Mouse (Mus musculus) gastrocnemius, adult 18-20 months (tissue): ENCODE results near the gene Zfp605. TPM values are rescaled to one million over a fixed set of nuclear protein-coding genes. Genes with fewer than 3 reads are reported as not detected.
"Not testable (repeated sequence)": the region's sequence is repeated elsewhere in the genome, so short reads cannot be mapped to it uniquely, and the experiment has no call there.

Experiments
- DNase-seq: peaks from one replicate; pipeline ENCODE4 v3.0.0; 2021; ENCODE audit warnings: low spot score
- long read RNA-seq, 2 experiments: library from polyadenylated mRNA; stranded (forward); transcript quantifications; one replicate each; pipeline ENCODE4 v2.0.0; 2021
- total RNA-seq, 2 experiments: library from RNA; stranded (reverse); gene quantifications; 2 replicates each; pipeline ENCODE4 v1.2.3; 2021

The Zfp605 gene
- total RNA-seq = 1 to 10 TPM; 4.0 to 4.5 TPM
- long read RNA-seq, experiment 1, partial matches to known transcripts = 0 of 1 reads
- long read RNA-seq, experiment 1, other reads (novel, unspliced or antisense) = 1 of 1 reads
- long read RNA-seq, experiment 2, partial matches to known transcripts = 0 of 1 reads
- long read RNA-seq, experiment 2, other reads (novel, unspliced or antisense) = 0 of 1 reads

DNA sequence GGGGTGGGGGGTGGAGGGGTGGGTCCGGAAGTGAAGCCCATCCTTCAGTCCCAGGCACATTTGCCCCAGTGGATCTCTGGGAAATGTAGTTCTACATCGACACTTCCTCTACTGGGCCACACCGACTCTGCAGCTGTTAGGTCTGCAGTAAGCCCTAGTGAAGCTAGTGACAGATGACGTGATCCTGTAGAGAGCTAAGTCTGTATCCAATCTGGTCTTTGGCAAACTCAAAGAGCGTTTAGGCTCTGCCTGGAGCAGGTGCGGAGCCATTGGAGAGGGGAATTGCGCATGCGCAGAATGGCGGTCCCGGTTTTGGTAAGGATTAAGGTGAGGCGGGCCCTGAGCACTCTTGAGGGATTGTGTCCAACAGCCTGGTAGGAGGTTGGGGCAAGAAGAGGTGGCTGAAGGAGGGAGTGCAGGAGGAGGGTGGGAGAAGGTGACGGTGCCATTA, at the start of gene Zfp605:
Gene Zfp605, plus strand, starts transcription at position 102 of the 451 bp plus-strand sequence.
- DNase-seq = peak; percentile 89

DNA sequence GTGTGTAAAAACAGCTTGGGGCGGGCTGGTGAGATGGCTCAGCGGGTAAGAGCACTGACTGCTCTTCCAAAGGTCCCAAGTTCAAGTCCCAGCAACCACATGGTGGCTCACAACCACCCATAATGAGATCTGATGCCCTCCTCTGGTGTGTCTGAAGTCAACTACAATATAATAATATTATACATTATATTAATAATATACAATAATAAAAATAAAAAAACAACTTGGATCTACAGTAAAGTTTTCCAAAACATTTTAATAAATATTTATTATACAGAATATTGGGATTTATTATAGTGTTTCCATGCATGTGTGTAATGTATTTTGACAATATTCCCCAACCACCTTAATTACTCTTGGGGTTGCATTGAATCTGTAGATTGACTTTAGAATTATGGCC, 37.5 kb upstream of the Zfp605 start, which contains the start of gene Gm17655:
Gene Gm17655, minus strand, starts transcription at position 101 of the 400 bp plus-strand sequence.
- DNase-seq = not testable (repeated sequence)

DNA sequence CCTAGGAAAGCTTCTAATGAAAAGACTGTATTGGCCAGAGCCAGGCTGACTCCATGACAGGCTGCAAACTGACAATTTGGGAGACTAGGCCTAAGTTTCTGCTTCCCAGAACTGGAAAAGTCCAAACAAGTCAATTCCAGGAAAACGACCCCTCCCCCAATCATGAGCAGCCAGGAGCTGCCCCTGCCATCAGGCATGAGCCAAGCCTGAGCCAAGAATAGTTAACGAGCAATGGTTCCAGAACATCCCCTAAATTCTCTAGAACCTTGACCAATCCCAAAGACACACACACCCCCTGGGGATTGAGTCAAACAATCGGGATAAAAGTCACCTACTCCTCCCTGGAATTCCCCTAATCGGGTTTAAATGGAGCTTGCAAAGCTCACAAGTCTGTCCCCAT, 26.9 kb upstream of the Zfp605 start:
- no peak for DNase-seq

DNA sequence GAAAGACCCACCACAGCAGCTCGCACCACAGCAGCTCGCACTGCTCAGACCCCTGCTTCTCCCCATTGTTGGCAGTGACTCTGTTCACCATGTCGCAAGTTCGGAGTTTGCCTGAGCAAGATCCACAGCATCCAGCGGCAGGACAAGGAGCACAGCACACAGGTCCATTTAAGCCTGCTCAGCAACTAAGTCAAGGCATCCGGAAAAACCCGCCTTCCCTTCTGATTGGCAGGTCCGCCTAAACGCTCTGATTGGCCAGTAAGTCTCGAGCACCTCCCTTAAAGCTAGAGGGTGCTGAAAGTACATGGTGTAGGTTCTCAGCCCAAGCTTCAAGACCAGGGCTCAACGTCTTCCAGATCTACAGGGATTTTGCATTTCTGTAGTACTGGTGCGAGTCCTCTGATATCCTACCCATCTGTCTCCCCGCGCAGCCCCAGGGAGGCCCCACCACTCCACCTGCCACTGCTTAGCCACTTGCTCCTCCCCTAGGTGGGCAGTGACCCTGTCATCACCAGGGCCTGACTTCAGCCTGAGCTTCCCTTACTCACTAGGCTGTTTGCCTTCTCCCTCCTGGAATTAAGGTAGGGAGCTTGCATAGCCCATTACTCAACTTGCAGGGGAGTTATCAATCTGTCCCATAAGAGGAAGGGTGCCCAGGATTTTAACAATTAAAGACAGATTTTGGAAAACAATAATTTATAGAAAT, 23.6 kb upstream of the Zfp605 start:
- no peak for DNase-seq

DNA sequence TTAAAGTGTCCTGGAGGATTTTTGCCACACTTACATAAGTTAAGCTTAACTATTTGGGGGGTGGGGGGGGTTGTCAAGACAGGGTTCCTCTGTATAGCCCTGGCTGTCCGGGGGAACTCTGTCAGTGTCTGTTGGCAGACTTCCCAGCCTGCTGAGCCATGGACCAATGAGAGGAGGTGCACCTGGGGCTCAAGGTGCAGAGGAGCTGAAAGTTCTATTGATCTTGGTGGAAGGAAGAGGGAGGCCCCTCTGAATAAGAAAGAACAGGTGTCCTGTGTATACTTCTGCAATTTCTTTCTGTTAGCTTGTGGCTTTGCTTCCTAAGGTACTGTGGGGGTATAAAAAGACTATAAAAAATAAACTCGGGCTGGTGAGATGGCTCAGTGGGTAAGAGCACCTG, 18.3 kb upstream of the Zfp605 start:
- DNase-seq = no peak

DNA sequence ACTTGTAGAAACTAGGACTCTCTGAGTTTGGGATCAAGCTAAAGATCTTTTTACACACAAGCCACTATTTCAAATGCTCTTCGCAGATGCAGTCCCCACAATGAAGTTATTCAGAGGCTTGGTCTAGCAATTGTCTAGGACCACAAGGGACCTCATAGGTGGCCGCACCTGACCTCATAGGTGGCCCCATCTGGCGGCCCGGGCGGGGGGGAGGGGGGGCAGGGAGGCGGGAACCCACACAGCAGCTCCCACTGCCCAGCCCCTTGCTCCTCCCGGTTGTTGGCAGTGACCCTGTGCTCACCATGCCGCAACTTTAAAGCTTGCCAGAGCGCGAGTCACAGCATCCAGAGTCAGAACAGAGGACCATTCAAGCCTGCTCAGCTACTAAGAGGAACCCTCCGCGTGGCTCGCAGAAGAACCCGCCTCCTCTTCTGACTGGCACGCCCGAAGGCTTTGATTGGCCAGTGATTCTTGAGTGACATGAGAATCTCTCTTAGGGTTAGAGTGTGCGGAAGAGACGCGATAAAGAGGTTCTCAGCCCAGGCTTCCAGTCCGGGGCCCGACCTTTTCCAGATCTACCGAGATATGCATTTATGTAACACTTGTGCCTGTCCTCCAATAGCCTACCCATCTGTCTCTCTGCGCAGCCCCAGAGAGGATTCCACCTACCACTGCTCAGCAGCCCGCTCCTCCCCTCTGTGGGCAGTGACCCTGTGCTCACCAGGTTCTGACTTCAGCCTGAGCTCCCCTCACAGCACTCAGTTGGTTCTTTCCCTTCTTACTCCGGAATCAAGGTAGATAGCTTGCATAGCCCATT, 15.7 kb upstream of the Zfp605 start, which contains the start of gene Gm35315:
Gene Gm35315, minus strand, starts transcription at position 391 of the 817 bp plus-strand sequence.
- peak; percentile 90 for DNase-seq

DNA sequence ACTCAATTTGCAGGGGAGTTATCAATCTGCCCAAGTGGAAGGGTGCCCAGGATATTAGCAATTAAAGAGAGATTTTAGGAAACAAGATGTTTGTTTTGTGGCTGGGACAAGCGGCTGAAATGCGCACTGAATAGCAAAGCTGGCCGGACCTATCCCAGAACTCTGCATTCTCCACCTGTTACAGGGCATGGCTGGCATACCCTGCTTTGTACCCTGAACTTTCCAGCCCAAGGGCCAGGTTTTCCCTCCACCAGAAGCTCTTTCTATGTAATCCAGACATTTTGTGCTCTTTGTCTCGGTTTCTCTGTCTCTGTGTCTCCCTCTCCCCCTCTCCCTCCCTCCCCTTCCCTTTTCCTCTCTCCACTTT, 15.1 kb upstream of the Zfp605 start:
- DNase-seq = no peak

DNA sequence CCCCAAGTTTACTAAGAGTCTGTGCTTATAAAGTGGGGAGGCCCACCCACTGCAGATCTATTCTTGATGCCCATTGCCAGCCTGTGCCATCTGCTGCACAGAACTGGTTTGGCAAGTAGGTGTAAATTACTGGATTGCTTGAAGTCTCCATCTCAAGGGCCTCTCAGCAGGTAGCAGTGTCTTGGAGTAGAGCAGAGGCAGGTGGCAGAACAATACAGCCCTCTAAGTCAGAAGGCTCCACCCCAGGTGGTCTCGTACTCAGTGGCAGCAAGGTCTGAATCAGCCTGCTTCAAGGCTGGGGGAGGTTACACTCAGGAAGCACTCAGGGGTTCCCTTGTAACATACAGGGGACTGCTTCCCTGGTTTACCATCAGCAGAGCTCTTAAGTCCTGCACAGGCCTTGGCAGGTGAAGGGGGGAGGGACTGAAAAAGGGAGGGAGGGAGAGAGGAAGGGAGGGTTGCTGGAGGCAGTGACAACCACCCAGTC, 10.9 kb upstream of the Zfp605 start:
- no peak for DNase-seq

DNA sequence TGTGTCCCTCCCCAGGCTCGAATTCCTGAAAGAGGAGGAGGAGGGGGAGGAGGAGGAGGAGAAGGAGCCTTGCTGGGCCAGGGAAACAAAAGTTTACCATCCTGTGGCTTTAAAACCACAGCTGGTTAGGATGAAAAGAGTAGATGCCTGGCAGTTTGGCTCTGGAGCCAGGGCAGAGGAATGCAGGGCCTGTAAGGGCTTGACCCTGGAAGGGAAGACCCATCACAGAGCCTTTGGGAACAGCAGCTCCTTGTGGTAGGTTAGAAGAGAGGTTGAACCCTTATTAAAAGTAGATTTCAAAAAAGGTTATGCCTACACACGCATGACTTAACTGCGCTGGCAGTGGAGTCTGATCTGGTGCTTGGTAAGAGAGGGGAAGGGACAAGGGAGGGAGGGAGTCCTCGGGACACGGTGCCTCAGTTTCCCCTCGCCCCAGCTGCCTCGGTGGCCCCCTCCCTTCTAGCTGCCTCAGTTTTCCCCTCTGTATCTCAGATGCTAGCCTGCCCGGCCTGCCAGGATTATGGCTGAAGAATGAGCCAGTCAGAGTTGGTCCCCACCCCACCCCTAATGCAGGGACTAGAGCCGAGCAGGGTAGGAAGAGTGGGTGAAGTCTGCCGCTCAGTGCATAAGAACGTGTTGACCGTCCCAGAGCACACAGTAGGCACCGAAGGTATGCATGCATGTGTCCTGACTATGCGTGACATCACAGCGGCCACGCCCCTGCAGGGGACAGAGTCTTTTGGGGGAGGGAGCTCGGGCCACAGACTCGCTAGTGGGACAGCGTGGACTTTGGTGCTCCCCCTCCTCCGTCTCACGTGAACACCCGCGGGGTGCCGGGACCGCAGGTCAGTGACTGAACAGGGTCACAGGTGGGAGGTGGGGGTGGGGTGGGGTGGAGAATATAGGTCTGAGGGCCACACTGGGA, 10.0 kb upstream of the Zfp605 start, which contains the start of gene Plcxd1:
Gene Plcxd1, plus strand, starts transcription at position 314 of the 925 bp plus-strand sequence.
- no peak for DNase-seq

DNA sequence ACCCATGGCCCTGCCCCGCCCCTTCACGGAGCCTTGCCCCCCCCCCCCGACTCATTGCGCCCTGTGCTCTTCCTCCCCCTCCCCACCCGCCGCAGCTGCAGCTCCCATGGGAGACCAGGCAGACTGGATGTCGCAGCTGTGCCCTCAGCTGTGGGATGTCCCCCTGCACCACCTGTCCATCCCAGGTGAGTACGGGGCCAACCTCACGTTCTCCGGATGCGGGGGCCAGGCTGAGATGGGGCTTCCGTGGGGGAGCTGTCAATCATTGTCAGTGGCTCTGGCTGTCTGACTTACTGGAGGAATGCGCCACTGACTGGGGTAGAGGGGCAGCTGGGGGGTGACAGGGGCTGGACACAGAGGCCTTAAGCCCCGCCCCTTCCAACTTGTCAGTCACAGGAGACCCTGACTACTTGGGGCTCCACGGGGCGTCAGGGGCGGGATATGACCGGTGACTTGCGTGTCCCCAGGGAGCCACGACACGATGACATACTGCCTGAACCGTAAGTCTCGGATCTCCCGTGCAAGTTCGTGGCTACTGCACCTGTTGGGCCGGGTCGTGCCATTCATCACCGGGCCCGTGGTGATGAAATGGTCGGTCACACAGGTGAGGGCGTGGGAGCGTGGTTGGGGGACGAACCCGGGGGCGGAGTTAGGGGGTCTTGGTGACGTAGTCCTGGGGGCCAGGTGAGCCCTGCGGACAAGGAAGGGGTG, 8.8 kb upstream of the Zfp605 start:
- no peak for DNase-seq

DNA sequence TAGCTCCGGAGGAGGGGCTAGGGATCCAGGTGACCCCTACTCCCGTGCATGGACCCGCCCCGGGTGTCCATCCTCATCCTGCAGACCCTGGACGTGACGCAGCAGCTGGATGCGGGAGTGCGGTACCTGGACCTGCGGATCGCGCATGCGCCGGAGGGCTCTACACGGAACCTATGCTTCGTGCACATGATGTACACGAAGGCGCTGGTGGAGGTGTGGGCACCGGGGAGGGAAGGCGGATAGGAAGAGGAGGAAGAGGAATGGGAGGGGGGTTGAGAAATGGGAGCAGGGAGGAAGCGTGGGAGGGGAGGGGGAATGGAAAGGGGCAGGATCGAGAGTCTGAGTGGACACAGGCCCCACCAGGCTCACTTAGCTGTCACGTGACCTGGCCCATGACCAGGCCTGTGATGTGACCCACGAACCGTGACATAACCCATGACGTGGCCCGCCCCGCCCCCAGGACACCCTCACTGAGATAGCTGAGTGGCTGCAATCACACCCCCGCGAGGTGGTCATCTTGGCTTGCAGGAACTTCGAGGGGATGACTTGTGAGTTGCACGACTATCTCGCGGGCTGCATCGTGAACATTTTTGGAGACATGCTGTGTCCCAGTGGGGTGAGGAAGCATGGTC, 8.1 kb upstream of the Zfp605 start:
- no peak for DNase-seq

DNA sequence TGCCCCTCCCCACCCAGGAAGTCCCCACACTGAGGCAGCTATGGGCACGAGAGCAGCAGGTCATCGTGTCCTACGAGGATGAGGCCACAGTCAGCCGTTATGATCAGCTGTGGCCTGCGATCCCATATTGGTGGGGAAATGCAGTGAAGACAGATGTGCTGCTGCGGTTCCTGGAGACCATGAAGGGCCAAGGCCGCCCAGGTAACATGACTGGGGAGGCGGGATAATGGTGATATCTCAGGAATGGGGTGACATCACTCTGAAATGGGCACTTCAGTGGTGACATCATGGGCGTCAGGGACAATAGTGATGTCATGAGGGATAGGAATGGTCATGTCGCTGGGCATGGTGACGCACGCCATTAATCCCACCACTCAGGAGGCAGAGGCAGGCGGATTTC, 7.5 kb upstream of the Zfp605 start:
- no peak for DNase-seq

DNA sequence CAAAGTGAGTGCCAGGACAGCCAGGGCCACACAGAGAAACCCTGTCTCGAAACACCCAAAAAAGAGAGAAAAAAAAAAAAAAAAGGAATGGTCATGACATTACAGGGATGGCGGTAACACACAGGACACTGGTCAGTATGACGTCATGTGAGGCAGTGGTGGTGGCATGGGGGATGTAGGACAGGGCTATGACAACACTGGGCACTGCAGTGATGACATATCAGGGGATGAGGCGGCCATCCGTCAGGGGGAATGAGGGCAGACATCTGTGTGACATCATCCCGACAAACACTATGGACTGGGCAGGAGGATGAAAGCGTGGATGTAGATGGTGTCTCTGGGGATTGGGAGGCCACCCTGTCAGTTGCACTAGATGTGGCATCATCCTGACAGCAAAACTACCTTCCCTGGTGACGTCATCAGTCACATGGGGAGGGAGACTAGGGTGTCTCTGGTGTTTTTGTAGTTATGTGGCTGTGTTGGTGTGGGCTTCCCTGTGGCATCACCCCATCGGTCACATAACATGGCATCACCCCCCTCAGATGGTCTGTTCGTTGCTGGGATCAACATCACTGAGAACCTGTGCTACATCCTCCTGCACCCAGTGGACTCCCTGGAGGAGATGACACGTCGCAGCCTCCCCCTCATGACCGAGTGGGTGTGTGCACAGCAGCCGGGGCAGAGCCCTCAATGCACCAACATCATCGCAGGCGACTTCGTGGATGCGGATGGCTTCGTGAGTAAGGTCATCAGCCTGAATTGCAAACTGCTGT, 6.9 kb upstream of the Zfp605 start:
- no peak for DNase-seq

DNA sequence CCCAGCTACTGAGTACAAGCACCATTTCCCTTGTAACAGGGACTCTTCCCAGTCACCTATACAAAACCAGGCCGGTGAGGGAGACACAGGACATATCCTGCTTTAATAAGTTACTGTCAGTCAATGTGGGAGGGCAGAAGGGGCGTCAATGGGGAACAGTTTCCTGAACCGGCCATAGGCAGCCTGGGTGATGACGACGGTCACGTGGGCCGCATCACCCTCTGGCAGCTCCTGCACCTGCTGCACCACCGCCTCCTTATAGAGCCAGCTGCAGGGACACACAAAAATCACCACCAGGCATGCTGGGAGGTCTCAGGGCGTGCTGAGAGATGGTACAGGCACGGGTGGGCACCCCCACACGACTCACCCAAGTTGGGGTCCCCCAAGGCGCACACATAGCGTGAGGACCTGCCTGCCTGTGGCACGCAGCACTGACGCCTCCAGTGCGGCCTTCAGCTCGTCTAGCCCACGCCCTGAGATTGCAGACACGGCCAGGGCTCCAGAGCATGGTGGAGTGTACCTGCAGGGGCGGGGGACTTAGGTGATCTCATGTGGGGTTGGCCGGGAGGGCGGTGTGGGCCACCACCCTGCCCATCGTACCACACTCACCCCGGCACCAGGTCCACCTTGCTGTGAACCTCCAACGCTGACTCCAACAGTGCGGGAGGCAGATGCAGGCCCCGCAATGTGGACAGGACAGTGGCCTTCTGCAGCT, 5.8 kb upstream of the Zfp605 start:
- no peak for DNase-seq

DNA sequence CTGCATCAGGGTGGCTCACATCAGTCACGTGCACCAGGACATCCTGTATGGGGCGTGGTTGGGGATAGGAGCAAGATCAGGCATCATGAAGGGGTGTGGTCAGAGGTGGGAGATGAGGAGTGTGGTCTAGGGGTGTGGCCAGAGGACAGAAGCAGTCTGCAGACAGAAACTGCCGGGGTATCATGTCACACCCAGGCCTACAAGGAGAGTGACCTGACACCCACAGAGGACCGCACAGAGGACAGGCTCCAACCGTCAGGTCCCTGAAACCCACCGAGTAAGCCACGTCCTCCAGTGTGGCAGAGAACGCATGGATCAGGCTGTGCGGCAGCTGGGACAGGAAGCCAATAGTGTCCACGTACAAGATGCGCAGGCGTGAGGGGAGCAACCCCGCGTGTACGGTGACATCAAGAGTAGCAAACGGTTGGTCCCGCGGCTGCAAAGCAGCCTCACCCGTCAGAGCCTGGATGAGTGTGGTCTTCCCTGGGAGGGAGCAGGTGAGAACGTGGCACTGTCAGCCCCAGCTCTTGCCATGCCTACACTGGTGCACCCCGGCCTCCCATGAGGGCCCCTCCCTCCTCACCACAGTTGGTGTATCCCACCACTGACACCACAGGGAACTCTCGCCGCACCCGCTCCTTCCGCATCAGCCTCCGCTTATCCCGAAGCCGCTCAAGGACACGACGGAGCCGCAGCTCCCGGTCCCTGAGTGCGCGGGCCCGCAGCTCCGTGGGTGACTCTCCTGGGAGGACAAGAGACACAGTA, 5.1 kb upstream of the Zfp605 start:
- DNase-seq = no peak

DNA sequence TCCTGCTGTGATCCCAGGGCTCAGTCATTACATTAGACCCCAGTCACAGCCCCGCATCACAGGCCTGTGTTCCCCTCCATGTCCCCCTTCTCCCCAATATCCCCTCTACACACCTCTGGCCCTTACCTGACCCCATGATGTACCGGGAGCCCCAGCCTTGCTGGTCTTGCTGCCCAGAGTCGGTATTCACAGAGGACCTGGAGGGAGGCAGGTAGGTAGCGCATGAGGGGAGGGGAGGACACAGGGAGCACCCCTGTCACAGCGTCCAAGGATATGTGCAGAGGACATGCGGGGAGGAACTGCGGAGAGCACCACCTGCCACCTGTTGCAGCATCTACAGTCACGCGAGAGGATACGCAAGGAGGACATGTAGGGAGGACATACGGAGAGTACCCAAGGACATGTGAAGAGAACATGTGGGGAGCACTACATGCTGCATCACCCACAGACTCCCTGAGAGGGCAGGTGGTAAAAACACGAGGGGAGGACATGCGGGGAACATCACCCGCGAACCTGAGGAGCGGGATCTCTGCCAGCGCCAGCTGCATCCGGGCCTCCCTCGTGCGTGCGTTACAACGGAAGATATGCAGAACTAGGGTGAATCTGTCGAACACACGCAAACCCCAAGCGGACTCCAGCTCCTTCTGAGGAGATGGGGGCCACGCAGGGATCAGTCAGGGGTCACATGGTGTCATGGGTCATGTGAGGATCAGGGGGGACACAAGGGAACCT, 3.6 kb upstream of the Zfp605 start:
- DNase-seq = no peak
